Mouse (Mus musculus) lung, embryonic 16.5 days (tissue): ENCODE measurements around the gene Egf. TPM values are rescaled to one million over a fixed set of nuclear protein-coding genes. Genes with fewer than 3 reads are reported as not detected.

ENCODE experiments used
- ATAC-seq: fragments of 200-750 bp; cut with Nextera tagmentation; 2 replicates; pipeline ENCODE4 v1.8.0; 2017; ENCODE audit warnings: low read depth, mild to moderate bottlenecking, moderate library complexity
- H3K27ac ChIP-seq: fragments of 300-500 bp; sonication (generic); 2 replicates; pipeline ENCODE4 v1.5.1; 2014; ENCODE audit warnings: mild to moderate bottlenecking, control low read depth, low read length
- H3K27me3 ChIP-seq: fragments of 300-500 bp; sonication (generic); 2 replicates; pipeline ENCODE4 v1.6.1; 2014; ENCODE audit warnings: low read depth, low read length, mixed read lengths; ENCODE audit not compliant: control insufficient read depth, insufficient read depth
- H3K36me3 ChIP-seq: fragments of 300-500 bp; sonication (generic); 2 replicates; pipeline ENCODE4 v1.6.1; 2014; ENCODE audit warnings: low read length; ENCODE audit not compliant: control insufficient read depth, insufficient read depth
- H3K4me1 ChIP-seq: fragments of 300-500 bp; sonication (generic); replicated peaks from 2 replicates; pipeline ENCODE4 v1.6.1; 2014; ENCODE audit warnings: low read length, mixed read lengths; ENCODE audit not compliant: control insufficient read depth, insufficient read depth
- H3K4me2 ChIP-seq: fragments of 300-500 bp; sonication (generic); 2 replicates; pipeline ENCODE4 v1.6.1; 2014; ENCODE audit warnings: low read depth, low read length, control low read depth
- H3K4me3 ChIP-seq: fragments of 300-500 bp; sonication (generic); 2 replicates; pipeline ENCODE4 v1.5.1; 2014; ENCODE audit warnings: mild to moderate bottlenecking, low read length, control low read depth
- H3K9ac ChIP-seq: fragments of 300-500 bp; sonication (generic); 2 replicates; pipeline ENCODE4 v1.6.1; 2014; ENCODE audit warnings: low read length, control low read depth
- H3K9me3 ChIP-seq: fragments of 300-500 bp; sonication (generic); 2 replicates; pipeline ENCODE4 v1.6.1; 2016; ENCODE audit warnings: low read length; ENCODE audit not compliant: control insufficient read depth
- WGBS: fragments of 180-500 bp; shearing (Covaris S2); extraction: QIAGEN DNeasy Blood & Tissue Kit; methylation state at CpG from one replicate; pipeline ENCODE4 v1.1.7; 2014; 5-methylcytosine and 5-hydroxymethylcytosine counted together
- polyA plus RNA-seq: library from polyadenylated mRNA; unstranded; fragments of >200 nt; fragmentation: Nextera tagmentation; extraction: Ambion mirVana; gene quantifications from 2 replicates; pipeline ENCODE4 v1.2.1, GENCODE M21; 2015

Gene Egf
- polyA plus RNA-seq, 1 experiment from 2014 or later, result 1.2 TPM

GRCm38 (mm10) chr3:129695943-129696342 lies 59.2 kb downstream of the Egf start:
- WGBS, result 85% methylated on average over 8 of the region's 8 CpGs
- Histone ChIP-seq H3K9ac (no peak overlapping the region), H3K36me3 (no peaks in the 10 kb centered on the region), H3K27ac (no peak overlapping the region), H3K4me3 (no peak overlapping the region), H3K4me1 (no peaks in the 10 kb centered on the region), H3K27me3 (no peaks in the 10 kb centered on the region), H3K4me2 (no peak overlapping the region), H3K9me3 (no peaks in the 10 kb centered on the region)
- no peak for ATAC-seq

GRCm38 (mm10) chr3:129693581-129693980 lies 61.5 kb downstream of the Egf start:
- no peak for ATAC-seq
- H3K36me3 ChIP-seq, result no peaks in the 10 kb centered on the region
- no peak overlapping the region for H3K4me2 ChIP-seq
- no peak overlapping the region for H3K4me3 ChIP-seq
- H3K9ac ChIP-seq, result no peak overlapping the region
- H3K4me1 ChIP-seq, result no peaks in the 10 kb centered on the region
- H3K9me3 ChIP-seq, result no peaks in the 10 kb centered on the region
- no peak overlapping the region for H3K27ac ChIP-seq
- no peaks in the 10 kb centered on the region for H3K27me3 ChIP-seq
- 78% methylated on average over 4 of the region's 4 CpGs for WGBS

GRCm38 (mm10) chr3:129692816-129693215 lies 62.3 kb downstream of the Egf start:
- WGBS, result 57% methylated on average over 16 of the region's 16 CpGs
- H3K4me1 ChIP-seq, result no peaks in the 10 kb centered on the region
- H3K27ac ChIP-seq, result no peak overlapping the region
- no peaks in the 10 kb centered on the region for H3K9me3 ChIP-seq
- no peak for ATAC-seq
- no peak overlapping the region for H3K9ac ChIP-seq
- no peak overlapping the region for H3K4me2 ChIP-seq
- H3K36me3 ChIP-seq, result no peaks in the 10 kb centered on the region
- H3K27me3 ChIP-seq, result no peaks in the 10 kb centered on the region
- no peak overlapping the region for H3K4me3 ChIP-seq

- Histone ChIP-seq H3K36me3 (no peaks in the 10 kb centered on the region), H3K4me1 (no peaks in the 10 kb centered on the region; the same call in 1 of the 2 replicates), H3K9me3 (no peaks in the 10 kb centered on the region), H3K27ac (no peak overlapping the region), H3K4me2 (no peak overlapping the region), H3K27me3 (no peaks in the 10 kb centered on the region), H3K4me3 (no peak overlapping the region), H3K9ac (no peak overlapping the region)
- 72% methylated on average over 5 of the region's 5 CpGs for WGBS
- no peak for ATAC-seq
These were observed 67.7 kb downstream of the Egf start for GRCm38 (mm10) chr3:129687429-129687828.

- Histone ChIP-seq H3K27ac (no peak overlapping the region), H3K4me3 (no peak overlapping the region), H3K36me3 (no peaks in the 10 kb centered on the region), H3K4me1 (no peaks in the 10 kb centered on the region; the same call in 1 of the 2 replicates), H3K4me2 (no peak overlapping the region), H3K27me3 (no peaks in the 10 kb centered on the region), H3K9me3 (no peaks in the 10 kb centered on the region), H3K9ac (no peak overlapping the region)
- ATAC-seq, result no peak
- 51% methylated on average over 8 of the region's 8 CpGs for WGBS
These were observed 68.3 kb downstream of the Egf start for GRCm38 (mm10) chr3:129686698-129687333.

- Histone ChIP-seq H3K27me3 (no peaks in the 10 kb centered on the region), H3K4me1 (no peaks in the 10 kb centered on the region; the same call in 1 of the 2 replicates), H3K27ac (no peak overlapping the region), H3K36me3 (no peaks in the 10 kb centered on the region), H3K4me3 (no peak overlapping the region), H3K9ac (no peak overlapping the region), H3K4me2 (no peak overlapping the region), H3K9me3 (no peaks in the 10 kb centered on the region)
- no peak for ATAC-seq
- WGBS, result 76% methylated on average over 12 of the region's 12 CpGs
These were observed 68.9 kb downstream of the Egf start for GRCm38 (mm10) chr3:129686196-129686595.

- H3K4me3 ChIP-seq, result no peak overlapping the region
- no peaks in the 10 kb centered on the region for H3K9me3 ChIP-seq
- H3K4me1 ChIP-seq, result no peaks in the 10 kb centered on the region; the same call in 1 of the 2 replicates
- no peaks in the 10 kb centered on the region for H3K27me3 ChIP-seq
- WGBS, result 79% methylated on average over 10 of the region's 10 CpGs
- no peaks in the 10 kb centered on the region for H3K36me3 ChIP-seq
- no peak overlapping the region for H3K27ac ChIP-seq
- H3K9ac ChIP-seq, result no peak overlapping the region
- no peak for ATAC-seq
- H3K4me2 ChIP-seq, result no peak overlapping the region
These were observed 71.9 kb downstream of the Egf start for GRCm38 (mm10) chr3:129683060-129683679.

- peak; percentile 40; the same call in 1 of the 2 replicates for ATAC-seq
- H3K9ac ChIP-seq, result no peak overlapping the region
- H3K27ac ChIP-seq, result no peak overlapping the region
- H3K27me3 ChIP-seq, result no peaks in the 10 kb centered on the region
- WGBS, result 40% methylated on average over 10 of the region's 10 CpGs
- no peaks in the 10 kb centered on the region; the same call in 1 of the 2 replicates for H3K4me1 ChIP-seq
- no peaks in the 10 kb centered on the region for H3K9me3 ChIP-seq
- H3K4me3 ChIP-seq, result no peak overlapping the region
- H3K4me2 ChIP-seq, result no peak overlapping the region
- no peaks in the 10 kb centered on the region for H3K36me3 ChIP-seq
These were observed 72.7 kb downstream of the Egf start for GRCm38 (mm10) chr3:129682389-129682788.

GRCm38 (mm10) chr3:129681841-129682240 lies 73.3 kb downstream of the Egf start:
- H3K27me3 ChIP-seq, result no peaks in the 10 kb centered on the region
- no peak overlapping the region for H3K27ac ChIP-seq
- no peaks in the 10 kb centered on the region for H3K9me3 ChIP-seq
- no peaks in the 10 kb centered on the region; the same call in 1 of the 2 replicates for H3K4me1 ChIP-seq
- WGBS, result 53% methylated on average over 4 of the region's 4 CpGs
- ATAC-seq, result peak; percentile 68
- no peaks in the 10 kb centered on the region for H3K36me3 ChIP-seq
- H3K4me2 ChIP-seq, result no peak overlapping the region
- H3K9ac ChIP-seq, result no peak overlapping the region
- no peak overlapping the region for H3K4me3 ChIP-seq
